Mouse (Mus musculus) erythroblast, embryonic 14.5 days (primary cell): Measurements from ENCODE around the gene Nipsnap3a. TPM values are rescaled to one million over a fixed set of nuclear protein-coding genes. Genes with fewer than 3 reads are reported as not detected.

ENCODE experiments used
- H3K27me3 ChIP-seq: 2 replicates; pipeline ENCODE4 v1.6.1; 2012; ENCODE audit warnings: inconsistent platforms; ENCODE audit not compliant: control insufficient read depth
- H3K36me3 ChIP-seq: 2 replicates; pipeline ENCODE4 v1.6.1; 2012; ENCODE audit warnings: mild to moderate bottlenecking, inconsistent platforms; ENCODE audit not compliant: control insufficient read depth
- H3K4me1 ChIP-seq: 2 replicates; pipeline ENCODE4 v1.6.1; 2012; ENCODE audit warnings: inconsistent platforms; ENCODE audit not compliant: control insufficient read depth
- H3K4me3 ChIP-seq: replicated peaks from 2 replicates; pipeline ENCODE3; 2012; ENCODE audit warnings: moderate library complexity, mild to moderate bottlenecking, inconsistent platforms
- H3K9me3 ChIP-seq: 2 replicates; pipeline ENCODE4 v1.6.1; 2012; ENCODE audit warnings: low read length, inconsistent platforms, mixed read lengths; ENCODE audit not compliant: control insufficient read depth
- GATA1 ChIP-seq: IDR thresholded peaks from 2 replicates; pipeline ENCODE4 v1.6.1; 2012; ENCODE audit warnings: low read length, inconsistent platforms, mixed read lengths
- TAL1 ChIP-seq: IDR thresholded peaks from 3 replicates; pipeline ENCODE4 v1.6.1; 2012; ENCODE audit warnings: low read length, inconsistent platforms, mixed read lengths
- polyA plus RNA-seq: library from polyadenylated mRNA; stranded (reverse); fragments of >175 nt; gene quantifications from 2 replicates; pipeline ENCODE4 v1.2.3, GENCODE M21; 2012

Nipsnap3a gene
- polyA plus RNA-seq, 1 experiment: not detected

GRCm38 (mm10) chr4:53043819-53044218 is 54.7 kb downstream of the Nipsnap3a start:
- TF ChIP-seq GATA1 (no peak), TAL1 (no peak)
- peaks cover 9% of the 10 kb centered on the region; the same call in 1 of the 2 replicates for H3K36me3 ChIP-seq
- no peaks in the 10 kb centered on the region for H3K9me3 ChIP-seq
- H3K27me3 ChIP-seq: no peaks in the 10 kb centered on the region
- H3K4me1 ChIP-seq: no peaks in the 10 kb centered on the region
- H3K4me3 ChIP-seq: no peak overlapping the region

GRCm38 (mm10) chr4:53045807-53046206 is 56.7 kb downstream of the Nipsnap3a start:
- H3K9me3 ChIP-seq: no peaks in the 10 kb centered on the region
- H3K4me1 ChIP-seq: no peaks in the 10 kb centered on the region
- TF ChIP-seq TAL1 (no peak), GATA1 (no peak)
- H3K27me3 ChIP-seq: no peaks in the 10 kb centered on the region
- no peak overlapping the region for H3K4me3 ChIP-seq
- H3K36me3 ChIP-seq: peaks cover 9% of the 10 kb centered on the region; the same call in 1 of the 2 replicates

GRCm38 (mm10) chr4:53046238-53047022 is 57.4 kb downstream of the Nipsnap3a start:
- H3K36me3 ChIP-seq: peaks cover 9% of the 10 kb centered on the region; the same call in 1 of the 2 replicates
- no peak overlapping the region for H3K4me3 ChIP-seq
- H3K27me3 ChIP-seq: no peaks in the 10 kb centered on the region
- TF ChIP-seq TAL1 (no peak), GATA1 (no peak)
- no peaks in the 10 kb centered on the region for H3K9me3 ChIP-seq
- no peaks in the 10 kb centered on the region for H3K4me1 ChIP-seq

Other genes starting within 250 kb of the Nipsnap3a start
- not detected in 2 replicates for gene Olfr275, start 174.7 kb upstream of the Nipsnap3a start, polyA plus RNA-seq
- gene Olfr273, start 130.0 kb upstream of the Nipsnap3a start, polyA plus RNA-seq: not detected in 2 replicates
- gene Olfr272, start 70.1 kb upstream of the Nipsnap3a start, polyA plus RNA-seq: not detected in 2 replicates
- gene Olfr270, start 24.7 kb upstream of the Nipsnap3a start, polyA plus RNA-seq: not detected in 2 replicates
- gene Nipsnap3b, start 22.6 kb downstream of the Nipsnap3a start, polyA plus RNA-seq: 1.5 and 1.7 TPM in 2 replicates
- gene Abca1, start 170.6 kb downstream of the Nipsnap3a start, polyA plus RNA-seq: 0.01 TPM in 2 replicates